Mouse (Mus musculus) brain, embryonic 14.5 days (tissue): ENCODE measurements around the gene Rfx3.

Experiments used
- CTCF ChIP-seq: fragments of 200-500 bp; IDR thresholded peaks from 2 replicates; pipeline ENCODE4 v1.5.1; 2012; ENCODE audit warnings: inconsistent platforms, mild to moderate bottlenecking, moderate library complexity, borderline replicate concordance; ENCODE audit not compliant: insufficient read depth, insufficient read length; ENCODE audit errors: extremely low read depth
- POLR2A ChIP-seq: fragments of 200-500 bp; IDR thresholded peaks from 2 replicates; pipeline ENCODE4 v1.6.1; 2012; ENCODE audit warnings: mild to moderate bottlenecking, inconsistent platforms, borderline replicate concordance; ENCODE audit not compliant: poor library complexity, insufficient read depth, insufficient read length, severe bottlenecking; ENCODE audit errors: extremely low read depth

- TF ChIP-seq CTCF, result no peak
- no peak for TF ChIP-seq POLR2A
Measured at GRCm38 (mm10) chr19:27961271-27961670, 49.7 kb downstream of the Rfx3 start.
